Mouse (Mus musculus) neural tube, embryonic 11.5 days (tissue): ENCODE data around the gene Pheta1. TPM values are rescaled to one million over a fixed set of nuclear protein-coding genes. Genes with fewer than 3 reads are reported as not detected.
A peak's percentile ranks its signal among the peaks of the same experiment; 100 is the strongest.

ENCODE experiments used
- ATAC-seq: fragments of 200-750 bp; cut with Nextera tagmentation; 2 replicates; pipeline ENCODE4 v1.8.0; 2017; ENCODE audit warnings: moderate number of reproducible peaks, mild to moderate bottlenecking, moderate TSS enrichment, moderate library complexity; ENCODE audit not compliant: insufficient read depth, low FRiP score, low TSS enrichment
- DNase-seq: peaks from one replicate; pipeline ENCODE4 v3.0.0-alpha.2; 2015; ENCODE audit warnings: low spot score
- H3K27ac ChIP-seq: fragments of 300-500 bp; sonication (generic); 2 replicates; pipeline ENCODE4 v1.5.1; 2014; ENCODE audit warnings: low read depth, mild to moderate bottlenecking, low read length
- H3K27me3 ChIP-seq: fragments of 300-500 bp; sonication (generic); 2 replicates; pipeline ENCODE4 v1.6.1; 2014; ENCODE audit warnings: mild to moderate bottlenecking, low read length, mixed read lengths; ENCODE audit not compliant: control insufficient read depth, insufficient read depth
- H3K36me3 ChIP-seq: fragments of 300-500 bp; sonication (generic); 2 replicates; pipeline ENCODE4 v1.6.1; 2014; ENCODE audit warnings: mild to moderate bottlenecking, low read length, moderate library complexity, mixed read lengths; ENCODE audit not compliant: control insufficient read depth, insufficient read depth
- H3K4me1 ChIP-seq: fragments of 300-500 bp; sonication (generic); 2 replicates; pipeline ENCODE4 v1.6.1; 2014; ENCODE audit warnings: low read length, mixed read lengths; ENCODE audit not compliant: control insufficient read depth, insufficient read depth
- H3K4me2 ChIP-seq: fragments of 300-500 bp; sonication (generic); 2 replicates; pipeline ENCODE4 v1.6.1; 2014; ENCODE audit warnings: low read depth, mild to moderate bottlenecking, moderate library complexity
- H3K4me3 ChIP-seq: fragments of 300-500 bp; sonication (generic); 2 replicates; pipeline ENCODE4 v1.5.1; 2014; ENCODE audit warnings: low read depth, low read length
- H3K9ac ChIP-seq: fragments of 300-500 bp; sonication (generic); 2 replicates; pipeline ENCODE4 v1.6.1; 2014; ENCODE audit warnings: mild to moderate bottlenecking, low read length
- H3K9me3 ChIP-seq: fragments of 300-500 bp; sonication (generic); 2 replicates; pipeline ENCODE4 v1.6.1; 2016; ENCODE audit warnings: low read length; ENCODE audit not compliant: control insufficient read depth
- WGBS: fragments of 180-500 bp; shearing (Covaris S2); extraction: QIAGEN DNeasy Blood & Tissue Kit; methylation state at CpG from one replicate; pipeline ENCODE4 v1.1.7; 2014; 5-methylcytosine and 5-hydroxymethylcytosine counted together
- polyA plus RNA-seq: library from polyadenylated mRNA; unstranded; fragments of >200 nt; fragmentation: Nextera tagmentation; extraction: Ambion mirVana; gene quantifications from 2 replicates; pipeline ENCODE4 v1.2.1, GENCODE M21; 2014

The Pheta1 gene
- polyA plus RNA-seq, 1 experiment from 2014 or later = 32.3 TPM

DNA sequence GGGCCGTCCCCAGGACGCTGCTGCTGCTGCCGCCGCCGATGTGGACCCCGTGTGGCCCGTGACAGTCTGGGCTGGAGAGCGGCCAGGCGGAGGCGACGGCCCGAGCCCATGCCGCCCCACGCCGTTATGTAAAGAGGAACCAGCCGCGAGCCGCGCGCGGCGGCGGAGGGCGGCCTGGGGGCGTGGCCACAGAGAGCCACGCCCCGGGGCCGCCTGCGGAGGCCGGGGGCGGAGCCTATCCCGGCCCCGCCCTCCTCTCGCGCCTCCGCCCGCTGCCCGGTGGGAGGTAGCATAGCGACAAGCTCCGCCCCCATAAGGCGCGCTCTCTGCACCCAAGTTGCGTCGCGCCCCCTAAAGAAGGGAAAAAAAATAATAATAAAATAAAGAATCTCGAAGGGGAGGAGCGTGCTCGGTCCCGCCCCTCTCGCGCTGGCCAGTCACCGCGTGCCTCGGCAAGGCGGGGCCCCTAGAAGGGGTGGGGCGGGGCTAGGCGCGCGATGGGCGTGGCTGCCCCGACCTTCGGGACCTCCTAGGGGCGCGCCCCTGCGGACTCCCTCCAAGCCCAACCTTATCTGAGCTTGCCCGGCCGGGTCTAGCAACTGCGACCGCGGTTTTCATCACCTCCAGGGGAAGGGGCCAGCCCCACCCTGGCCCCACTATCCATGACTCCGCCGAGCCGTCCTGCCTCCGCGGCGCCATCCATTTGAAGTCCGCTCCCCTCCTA is 11.9 kb upstream of the Pheta1 start:
- ATAC-seq (peak; percentile 85), DNase-seq (peak; percentile 89)
- WGBS = under 1% methylated on average over 73 of the region's 77 CpGs
- H3K27me3 ChIP-seq = peaks cover 28% of the 10 kb centered on the region
- peak overlapping the region; percentile 97 for H3K4me2 ChIP-seq
- no peaks in the 10 kb centered on the region for H3K36me3 ChIP-seq
- no peaks in the 10 kb centered on the region for H3K9me3 ChIP-seq
- H3K9ac ChIP-seq = peak overlapping the region; percentile 75
- H3K4me1 ChIP-seq = peaks cover 24% of the 10 kb centered on the region
- peak overlapping the region; percentile 27; the same call in 1 of the 2 replicates for H3K27ac ChIP-seq
- peak overlapping the region; percentile 70 for H3K4me3 ChIP-seq

DNA sequence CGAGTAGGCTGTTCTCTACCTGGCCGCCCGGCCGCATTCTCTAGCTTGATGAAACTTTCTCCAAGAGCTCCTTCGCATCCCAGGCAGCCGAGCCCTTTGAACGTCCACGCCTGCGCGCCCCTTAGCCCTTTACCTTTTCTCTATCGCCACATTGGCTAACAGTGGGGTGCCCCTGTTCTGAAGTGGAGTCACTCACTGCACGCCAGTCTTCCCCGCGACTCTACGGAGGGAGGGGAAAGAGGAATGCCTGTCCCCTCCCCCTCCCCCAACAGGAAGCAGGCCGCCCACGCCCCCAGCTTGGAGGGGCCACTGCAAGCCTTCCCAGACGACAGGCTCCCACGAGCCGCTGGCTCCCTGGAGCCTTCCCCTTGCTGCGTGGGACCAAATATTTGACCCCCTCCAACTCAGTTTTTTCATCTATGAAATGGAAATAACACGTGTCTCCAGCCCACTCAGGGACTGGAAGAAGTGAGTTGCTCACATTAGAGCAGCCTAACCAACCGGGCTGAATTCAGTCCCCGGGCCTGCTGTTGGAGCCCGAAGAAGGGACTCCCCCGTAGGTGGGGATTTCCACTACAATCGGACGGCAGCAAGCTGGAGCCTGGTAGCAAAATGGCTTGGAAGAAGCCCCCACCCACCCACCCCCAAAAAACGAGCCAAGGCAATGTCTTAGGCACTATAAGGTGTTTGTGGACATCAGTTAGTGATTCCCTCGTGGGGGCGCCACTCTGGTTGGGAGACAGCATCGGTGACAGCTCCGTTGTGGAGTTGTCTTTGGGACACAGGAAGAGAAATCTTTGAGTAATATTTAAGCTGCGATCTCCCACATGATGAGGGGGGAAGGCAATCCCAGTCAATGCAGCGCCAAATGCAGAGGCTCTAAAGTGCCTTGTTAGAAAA is 11.1 kb upstream of the Pheta1 start, which contains the start of gene Sh2b3:
TSS of gene Sh2b3 (minus strand) at position 206 of the 900 bp plus-strand sequence.
- Histone ChIP-seq H3K9ac (peak within 1 kb of the TSS; percentile 75), H3K9me3 (no peaks in the 10 kb centered on the region), H3K36me3 (no peaks in the 10 kb centered on the region), H3K4me1 (peaks cover 27% of the 10 kb centered on the region), H3K4me3 (peak within 1 kb of the TSS; percentile 70), H3K27ac (peak within 1 kb of the TSS; percentile 27; the same call in 1 of the 2 replicates), H3K27me3 (peaks cover 34% of the 10 kb centered on the region), H3K4me2 (peak within 1 kb of the TSS; percentile 97)
- no peak for DNase-seq
- WGBS = 1% methylated on average over 35 of the region's 35 CpGs
- ATAC-seq = no peak

DNA sequence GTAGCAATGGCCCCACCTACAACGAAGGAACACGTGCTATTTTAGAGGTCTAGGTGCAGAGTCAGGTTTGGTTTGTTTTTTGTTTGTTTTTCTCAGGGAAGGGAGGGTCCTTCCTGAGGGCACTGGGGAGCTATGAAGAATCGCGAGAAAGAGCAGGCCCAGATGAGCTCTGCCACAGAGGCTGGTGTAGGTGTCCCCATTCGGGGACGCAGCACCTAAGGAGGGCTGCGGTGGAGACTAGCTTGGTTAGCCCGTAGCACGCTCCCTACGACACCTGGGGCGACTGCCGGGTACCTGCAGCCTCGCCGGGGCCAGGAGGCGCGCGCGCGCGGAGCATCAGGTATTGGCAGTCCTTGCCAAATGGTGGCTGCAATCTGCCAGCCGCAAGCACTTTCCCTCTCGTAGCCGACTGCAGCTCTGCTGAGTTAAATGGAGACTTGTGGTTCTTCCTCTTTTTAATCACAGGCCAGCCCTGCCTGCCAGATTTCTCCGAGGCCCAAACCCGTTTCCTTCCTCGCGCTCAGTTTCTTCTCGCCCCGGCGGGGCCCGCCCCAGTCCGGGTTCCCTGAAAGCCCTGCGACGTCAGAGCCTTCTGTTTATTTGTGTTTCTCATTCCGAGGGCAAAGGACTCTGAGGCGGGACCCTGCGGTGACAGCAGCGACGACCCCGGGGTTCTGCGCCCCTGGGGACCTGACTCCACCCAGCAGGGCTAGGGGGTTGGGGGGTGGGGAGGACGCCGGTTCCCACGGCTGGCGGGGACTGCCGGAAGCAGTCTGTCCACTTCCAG is 10.2 kb upstream of the Pheta1 start:
- under 1% methylated on average over 46 of the region's 46 CpGs for WGBS
- Histone ChIP-seq H3K27ac (no peak overlapping the region), H3K4me3 (peak overlapping the region; percentile 24), H3K36me3 (no peaks in the 10 kb centered on the region), H3K9me3 (no peaks in the 10 kb centered on the region), H3K4me1 (peaks cover 23% of the 10 kb centered on the region), H3K9ac (no peak overlapping the region), H3K4me2 (peak overlapping the region; percentile 41), H3K27me3 (peaks cover 40% of the 10 kb centered on the region)
- DNase-seq = no peak
- ATAC-seq = no peak

DNA sequence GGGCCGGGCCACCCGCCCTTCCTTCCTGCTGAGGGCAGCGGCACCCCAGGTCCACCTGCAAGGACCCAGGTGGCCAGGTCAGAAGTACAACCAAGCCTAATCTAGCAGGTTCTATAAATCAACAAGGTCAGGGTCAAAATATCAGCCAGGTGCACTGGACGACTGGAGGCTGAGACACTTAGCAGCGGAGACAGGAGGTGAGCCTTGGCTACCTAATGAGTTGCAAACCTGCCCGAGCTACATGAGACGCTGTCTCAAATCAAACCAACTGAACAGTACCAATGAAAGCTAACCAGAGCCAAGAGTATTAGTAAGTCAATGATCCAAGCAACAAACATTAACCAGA is 9.7 kb upstream of the Pheta1 start:
- H3K4me2 ChIP-seq = peak overlapping the region; percentile 41
- H3K4me3 ChIP-seq = peak overlapping the region; percentile 24
- 28% methylated on average over 6 of the region's 7 CpGs for WGBS
- H3K27me3 ChIP-seq = peaks cover 45% of the 10 kb centered on the region
- no peak overlapping the region for H3K9ac ChIP-seq
- no peak for DNase-seq
- no peak overlapping the region for H3K27ac ChIP-seq
- H3K9me3 ChIP-seq = no peaks in the 10 kb centered on the region
- no peaks in the 10 kb centered on the region for H3K36me3 ChIP-seq
- peaks cover 17% of the 10 kb centered on the region for H3K4me1 ChIP-seq
- ATAC-seq = no peak

DNA sequence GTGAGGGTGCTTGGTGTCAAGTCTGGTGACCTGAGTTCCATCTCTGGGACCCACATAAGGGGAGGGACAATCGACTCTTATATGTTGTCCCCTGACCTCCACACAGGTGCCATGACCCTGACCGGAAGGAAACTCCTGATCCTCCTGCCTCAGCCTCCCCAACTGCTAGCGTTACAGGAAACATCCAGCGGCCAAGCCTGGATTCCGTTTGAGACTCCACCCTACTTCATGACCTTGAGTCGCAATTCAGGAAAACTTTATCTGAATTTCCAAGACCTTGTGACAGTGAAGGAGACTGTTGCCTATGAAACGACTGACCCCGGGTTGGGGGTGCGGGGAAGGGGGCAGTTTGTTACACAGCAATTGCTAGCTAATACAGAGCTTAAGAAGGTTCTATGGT is 7.3 kb upstream of the Pheta1 start:
- no peak overlapping the region for H3K27ac ChIP-seq
- no peaks in the 10 kb centered on the region for H3K36me3 ChIP-seq
- H3K27me3 ChIP-seq = peaks cover 51% of the 10 kb centered on the region
- H3K4me3 ChIP-seq = no peak overlapping the region
- H3K9me3 ChIP-seq = no peaks in the 10 kb centered on the region
- H3K4me2 ChIP-seq = no peak overlapping the region
- WGBS = 93% methylated on average over 9 of the region's 9 CpGs
- DNase-seq = no peak
- peaks cover 8% of the 10 kb centered on the region for H3K4me1 ChIP-seq
- no peak for ATAC-seq
- no peak overlapping the region for H3K9ac ChIP-seq

DNA sequence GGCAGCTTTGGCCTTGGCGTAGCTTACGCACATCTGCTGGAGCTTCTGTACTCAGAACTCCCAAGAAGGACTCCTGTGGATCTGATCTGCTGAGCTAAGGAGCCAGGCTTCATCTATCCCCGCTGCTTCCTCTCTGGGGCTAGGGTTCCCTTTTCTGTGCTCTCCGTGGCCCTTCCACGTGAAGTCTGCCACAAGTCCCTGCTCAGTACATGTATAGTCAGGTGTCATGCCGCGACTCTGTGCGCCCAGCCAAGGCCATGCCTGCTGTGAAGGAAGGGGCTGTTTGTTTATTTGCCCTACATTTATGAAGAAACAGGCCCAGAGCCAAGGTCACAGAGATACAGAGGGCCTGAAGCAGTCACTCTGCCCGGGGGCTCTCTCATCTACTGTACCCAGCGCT is 6.8 kb upstream of the Pheta1 start:
- H3K27me3 ChIP-seq = peaks cover 51% of the 10 kb centered on the region
- DNase-seq (no peak), ATAC-seq (no peak)
- 36% methylated on average over 10 of the region's 10 CpGs for WGBS
- H3K9ac ChIP-seq = no peak overlapping the region
- H3K4me1 ChIP-seq = peaks cover 8% of the 10 kb centered on the region
- no peak overlapping the region for H3K27ac ChIP-seq
- no peaks in the 10 kb centered on the region for H3K9me3 ChIP-seq
- H3K4me2 ChIP-seq = no peak overlapping the region
- no peaks in the 10 kb centered on the region for H3K36me3 ChIP-seq
- no peak overlapping the region for H3K4me3 ChIP-seq

DNA sequence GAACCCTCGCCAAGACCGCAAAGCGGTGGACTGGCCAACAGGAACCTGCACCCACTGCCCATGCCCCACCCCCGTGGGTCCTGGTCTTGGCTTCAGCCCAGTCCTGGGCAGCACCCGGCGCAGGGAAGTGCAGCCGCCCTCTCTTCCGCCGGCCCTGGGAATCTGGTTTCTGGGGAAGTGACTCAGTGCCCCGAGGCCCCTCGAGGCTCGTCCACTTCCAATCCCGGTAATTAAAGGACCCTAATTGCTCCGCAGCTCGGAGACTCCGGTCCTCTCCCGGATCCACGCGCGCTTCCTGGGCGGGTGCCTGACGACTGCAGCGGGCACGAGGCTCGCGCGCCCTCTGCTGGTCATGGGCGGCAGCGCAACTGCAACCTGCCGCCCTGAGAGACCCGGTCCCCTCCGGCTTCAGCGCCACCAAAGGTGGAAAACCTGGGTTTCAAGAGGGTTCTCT is 6.1 kb upstream of the Pheta1 start:
- Histone ChIP-seq H3K4me1 (peaks cover 8% of the 10 kb centered on the region; the same call in 1 of the 2 replicates), H3K27ac (no peak overlapping the region), H3K9me3 (no peaks in the 10 kb centered on the region), H3K4me2 (peak overlapping the region; percentile 53), H3K36me3 (no peaks in the 10 kb centered on the region), H3K9ac (peak overlapping the region; percentile 53; the same call in 1 of the 2 replicates), H3K4me3 (peak overlapping the region; percentile 31), H3K27me3 (peaks cover 44% of the 10 kb centered on the region)
- ATAC-seq (peak; percentile 64; the same call in 1 of the 2 replicates), DNase-seq (peak; percentile 86)
- WGBS = 1% methylated on average over 33 of the region's 33 CpGs

DNA sequence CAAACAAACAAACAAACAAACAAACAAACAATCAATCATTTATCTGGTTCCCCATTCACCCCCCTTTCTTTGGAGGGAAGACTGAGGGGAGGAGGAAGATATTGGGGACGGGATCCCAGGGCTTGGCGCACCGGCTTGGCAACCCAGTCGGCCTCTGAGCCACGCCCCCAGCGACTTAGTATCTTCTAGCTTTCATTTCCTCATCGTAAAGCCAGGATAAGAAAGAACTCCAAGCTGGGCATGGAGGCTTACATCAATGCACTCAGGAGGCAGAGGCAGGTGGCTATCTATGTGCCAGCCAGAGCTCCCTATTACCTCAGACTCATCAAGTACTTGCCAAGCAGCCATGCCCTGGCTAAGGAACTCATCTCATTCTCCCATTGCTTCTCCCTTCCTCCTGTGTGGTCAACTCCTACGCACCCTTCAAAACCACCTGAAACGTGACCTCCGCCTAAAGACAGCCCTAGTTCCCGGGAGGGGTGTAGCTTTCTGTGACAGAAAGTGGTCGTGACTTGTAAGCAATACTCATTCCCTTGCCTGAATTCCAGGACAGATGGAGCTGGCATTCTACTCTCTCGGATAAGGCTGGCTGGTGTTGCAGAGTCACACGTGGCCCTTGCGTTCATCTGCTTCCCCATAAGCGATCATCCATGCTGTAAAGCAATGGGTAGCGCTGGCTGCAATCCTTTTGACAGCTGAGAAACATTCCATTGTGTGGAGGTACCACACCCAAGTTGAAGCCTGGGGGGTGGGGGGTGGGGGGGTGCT is 5.5 kb upstream of the Pheta1 start:
- H3K4me1 ChIP-seq = peaks cover 6% of the 10 kb centered on the region; the same call in 1 of the 2 replicates
- no peak overlapping the region for H3K9ac ChIP-seq
- no peaks in the 10 kb centered on the region for H3K9me3 ChIP-seq
- DNase-seq (no peak), ATAC-seq (no peak)
- H3K36me3 ChIP-seq = no peaks in the 10 kb centered on the region
- peaks cover 37% of the 10 kb centered on the region for H3K27me3 ChIP-seq
- no peak overlapping the region for H3K4me3 ChIP-seq
- no peak overlapping the region for H3K27ac ChIP-seq
- 16% methylated on average over 17 of the region's 17 CpGs for WGBS
- peak overlapping the region; percentile 53 for H3K4me2 ChIP-seq
